ENCODE assay signal across 25 mouse cellular contexts in the genomic region with DNA sequence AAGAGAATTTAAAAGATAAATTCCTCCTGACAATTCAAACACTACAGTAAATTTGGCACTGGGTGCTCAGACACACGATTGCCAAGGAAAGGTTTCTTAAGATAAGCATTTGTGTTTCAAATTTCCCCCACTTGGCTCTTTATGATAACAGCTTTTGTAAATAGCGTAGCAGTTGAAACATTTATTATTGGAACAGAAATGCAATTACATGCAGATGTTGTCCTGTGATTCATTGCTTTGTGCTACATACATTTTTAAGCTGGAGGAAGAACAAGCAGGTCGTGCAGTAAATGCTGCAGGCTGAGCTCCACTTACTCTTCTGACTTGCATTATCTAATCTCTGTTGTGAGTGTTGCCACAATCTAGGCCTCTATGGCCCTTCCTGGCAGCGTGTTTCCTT. TPM values are rescaled to one million over a fixed set of nuclear protein-coding genes. Genes with fewer than 3 reads are reported as not detected.
DNase-seq lines count a peak whose midpoint lies in the region; ATAC-seq and TF ChIP-seq lines count a peak whose summit lies in the region.
"Had no signal": no experiment of that assay in that cellular context is flagged by ENCODE, and none has a peak within 500 bp of the region (broad histone marks: within the 10 kb centered on the region; RNA-seq: fewer than 3 reads in every experiment).

No protein-coding gene starts in this region.

- no peak overlapping the region for H3K27ac ChIP-seq in lung, embryonic 14.5 days (ENCODE audit: low read depth)
- H3K27ac ChIP-seq in midbrain, embryonic 11.5 days (ENCODE audit: low read depth, low read length) = no peak overlapping the region
- H3K27ac ChIP-seq: embryonic facial prominence, embryonic 12.5 days; forebrain, embryonic 10.5 days; heart, embryonic 15.5 days; hindbrain, embryonic 13.5 days; intestine, embryonic 15.5 days had no signal

- no peak overlapping the region for H3K4me3 ChIP-seq in lung, embryonic 14.5 days (ENCODE audit: low read depth, low read length)
- H3K4me3 ChIP-seq in midbrain, embryonic 11.5 days (ENCODE audit: low read depth, low read length) = no peak overlapping the region
- H3K4me3 ChIP-seq: embryonic facial prominence, embryonic 12.5 days; forebrain, embryonic 10.5 days; heart, embryonic 15.5 days; hindbrain, embryonic 13.5 days; intestine, embryonic 15.5 days had no signal

- ATAC-seq in lung, embryonic 14.5 days (ENCODE audit: insufficient read depth) = no peak; the same call in 1 of the 2 replicates
- peak; percentile 87 for ATAC-seq in megakaryocyte progenitor cell, adult 5-6 weeks (replicated peaks; ENCODE audit: poor library complexity)
- ATAC-seq in midbrain, embryonic 11.5 days (ENCODE audit: low FRiP score) = no peak
- ATAC-seq: CD4-positive, CD25-positive, alpha-beta regulatory T cell, adult 4 months; forebrain, embryonic 14.5 days; intestine, embryonic 15.5 days had no signal

- no peak overlapping the region for H3K9ac ChIP-seq in lung, embryonic 14.5 days
- no peak overlapping the region for H3K9ac ChIP-seq in midbrain, embryonic 11.5 days (ENCODE audit: low read length)
- H3K9ac ChIP-seq: embryonic facial prominence, embryonic 12.5 days; heart, embryonic 15.5 days; hindbrain, embryonic 13.5 days; intestine, embryonic 15.5 days had no signal

- no peaks in the 10 kb centered on the region for H3K36me3 ChIP-seq in lung, embryonic 14.5 days (ENCODE audit: insufficient read depth)
- H3K36me3 ChIP-seq in midbrain, embryonic 11.5 days (ENCODE audit: control insufficient read depth, insufficient read depth, low read length) = no peaks in the 10 kb centered on the region
- H3K36me3 ChIP-seq: embryonic facial prominence, embryonic 12.5 days; forebrain, embryonic 10.5 days; G1E; heart, embryonic 15.5 days; hindbrain, embryonic 13.5 days; intestine, embryonic 15.5 days had no signal

- no peaks in the 10 kb centered on the region for H3K4me1 ChIP-seq in lung, embryonic 14.5 days (ENCODE audit: insufficient read depth)
- no peaks in the 10 kb centered on the region for H3K4me1 ChIP-seq in midbrain, embryonic 11.5 days (ENCODE audit: control insufficient read depth, insufficient read depth, low read length)
- H3K4me1 ChIP-seq: embryonic facial prominence, embryonic 12.5 days; forebrain, embryonic 10.5 days; heart, embryonic 15.5 days; hindbrain, embryonic 13.5 days; intestine, embryonic 15.5 days had no signal

- no peaks in the 10 kb centered on the region for H3K27me3 ChIP-seq in lung, embryonic 14.5 days (ENCODE audit: insufficient read depth, low read length)
- peaks cover 13% of the 10 kb centered on the region; the same call in 1 of the 2 replicates for H3K27me3 ChIP-seq in midbrain, embryonic 11.5 days (ENCODE audit: control insufficient read depth, insufficient read depth, low read length)
- H3K27me3 ChIP-seq: embryonic facial prominence, embryonic 12.5 days; heart, embryonic 15.5 days; intestine, embryonic 15.5 days had no signal

- 29% methylated on average over 4 of the region's 4 CpGs for WGBS in lung, embryonic 14.5 days
- WGBS in midbrain, embryonic 11.5 days = 82% methylated on average over 4 of the region's 4 CpGs

- no peaks in the 10 kb centered on the region for H3K9me3 ChIP-seq in lung, embryonic 14.5 days (ENCODE audit: low read depth, low read length)
- H3K9me3 ChIP-seq in midbrain, embryonic 11.5 days (ENCODE audit: control insufficient read depth, low read length) = no peaks in the 10 kb centered on the region
- H3K9me3 ChIP-seq: embryonic facial prominence, embryonic 12.5 days; forebrain, embryonic 10.5 days; G1E; heart, embryonic 15.5 days; hindbrain, embryonic 13.5 days; intestine, embryonic 15.5 days had no signal

- peak; percentile 28 for DNase-seq in lung, embryonic 14.5 days
- DNase-seq in lung, adult 18-20 months = no peak
- peak; percentile 11 for DNase-seq in MEL-GATA-1-ER (ENCODE audit: extremely low read depth, low read depth)
- DNase-seq in brain, embryonic 14.5 days (ENCODE audit: low read depth) = peak; percentile 10
- DNase-seq in natural killer cell, adult 2 months (ENCODE audit: low spot score in 2 of 2) = no peak
- no peak for DNase-seq in midbrain, embryonic 11.5 days (ENCODE audit: low spot score, missing footprints)
- no peak for DNase-seq in heart, adult 9 months (ENCODE audit: low spot score in 2 of 2)
- DNase-seq: adrenal gland, adult 8-10 months; B cell, adult 2 months; cerebellum, adult 18-20 months; cerebellum, adult 9-11 months; cerebellum, postnatal 36 days; gastrocnemius, postnatal 10 days; heart, adult 18-20 months; heart, postnatal 14 days had no signal

- H3K4me2 ChIP-seq in lung, embryonic 14.5 days = no peak overlapping the region
- no peak overlapping the region for H3K4me2 ChIP-seq in midbrain, embryonic 11.5 days
- H3K4me2 ChIP-seq: embryonic facial prominence, embryonic 12.5 days; heart, embryonic 11.5 days; heart, embryonic 15.5 days; hindbrain, embryonic 13.5 days; intestine, embryonic 15.5 days had no signal

- no peak for TF ChIP-seq POLR2A in brain, embryonic 14.5 days (IDR thresholded peaks at IDR 0.05; ENCODE audit: borderline replicate concordance, extremely low read depth, insufficient read depth, insufficient read length, poor library complexity, severe bottlenecking)

- TF ChIP-seq CTCF in lung, embryonic 14.5 days (IDR thresholded peaks at IDR 0.05; ENCODE audit: low read depth) = no peak
- no peak for TF ChIP-seq CTCF in brain, embryonic 14.5 days (IDR thresholded peaks at IDR 0.05; ENCODE audit: borderline replicate concordance, extremely low read depth, insufficient read depth, insufficient read length)

RNA-seq across cellular contexts. Expression of a gene that starts 8.7 kb away (rescaled TPM):
- 9.5 and 11.8 TPM in 2 replicates for polyA plus RNA-seq in lung, embryonic 14.5 days (2014; fragmentation: Nextera tagmentation; extraction: Ambion mirVana)
- polyA plus RNA-seq in brain, embryonic 14.5 days (2012; rRNA removed) = 13.5 and 23.5 TPM in 2 replicates
- total RNA-seq in megakaryocyte progenitor cell, adult 5-6 weeks (2015) = 40.9 and 43.8 TPM in 2 replicates
- 10.7 and 14.3 TPM in 2 replicates for total RNA-seq in megakaryocyte progenitor cell, adult 5-6 weeks (2017)
- polyA plus RNA-seq in midbrain, embryonic 11.5 days (2014; fragmentation: Nextera tagmentation; extraction: Ambion mirVana) = 31.5 and 37.9 TPM in 2 replicates

Comparison
In these comparisons a context has a peak if more than half of its experiments do, and no peak if none do; other contexts are left out.
1. DNase-seq: peak in lung, embryonic 14.5 days (single experiment), MEL-GATA-1-ER (single experiment) and brain, embryonic 14.5 days (single experiment); none in lung, adult 18-20 months (0 of 2), natural killer cell, adult 2 months (0 of 2), midbrain, embryonic 11.5 days (single experiment) and heart, adult 9 months (0 of 2).